Mouse (Mus musculus): ENCODE results near the gene Ttn.
"Not testable (repeated sequence)": the region's sequence is repeated elsewhere in the genome, so short reads cannot be mapped to it uniquely, and the experiment has no call there.

The Ttn gene
- long read RNA-seq, experiment 1 = 0 reads
- long read RNA-seq, experiment 2 = 0 reads

GRCm38 (mm10) chr2:76982391-76983145 is at the start of gene Ttn:
Ttn (minus strand) TSS chr2:76982547.
- intact Hi-C loops (cut with DNase I) = no loop called here

DNA sequence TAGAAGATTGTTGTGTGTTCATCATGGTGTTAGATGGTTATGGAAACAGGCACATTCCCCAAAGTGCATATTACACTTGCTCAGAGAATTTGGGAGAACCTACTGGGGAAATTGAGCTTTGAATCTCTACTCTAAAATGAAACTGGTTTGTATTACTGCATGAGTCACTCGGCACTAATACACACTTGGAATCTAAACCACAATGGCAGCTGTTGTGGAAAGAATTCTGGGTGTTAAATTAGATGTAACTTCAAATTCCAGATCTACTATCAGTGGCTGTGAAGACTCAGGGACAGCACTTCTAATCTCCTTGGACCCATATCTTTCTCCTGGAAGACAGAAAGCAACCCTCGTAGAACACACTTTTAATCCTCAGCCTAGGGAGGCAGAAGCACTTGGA is 38.3 kb upstream of the Ttn start:
- intact Hi-C loops (cut with DNase I) = no loop called here

DNA sequence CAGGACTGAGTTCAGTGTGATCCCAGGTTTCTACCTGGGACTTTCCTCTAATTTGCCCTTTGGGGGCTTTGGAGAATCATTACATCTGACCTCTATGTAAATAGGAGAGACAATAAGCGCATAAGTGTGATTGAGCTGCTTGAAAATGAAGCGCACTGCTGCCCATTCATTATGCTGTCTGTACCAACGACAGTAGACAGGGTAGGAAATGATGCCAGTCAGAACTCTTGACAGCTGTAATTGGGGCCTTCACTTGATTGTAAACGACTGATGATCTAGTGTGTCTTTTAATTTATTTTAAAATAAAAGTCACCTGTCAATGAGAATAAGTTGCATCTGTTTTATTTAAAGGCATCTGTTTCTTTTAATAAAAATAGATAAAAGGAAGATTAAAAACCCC is 35.4 kb upstream of the Ttn start:
- intact Hi-C loops (cut with DNase I) = no loop called here

- intact Hi-C loops (cut with DNase I) = not testable (repeated sequence)
These were observed 31.1 kb upstream of the Ttn start for GRCm38 (mm10) chr2:77013449-77013848.

GRCm38 (mm10) chr2:77011981-77012380 is 29.6 kb upstream of the Ttn start:
- intact Hi-C loops (cut with DNase I) = no loop called here

- intact Hi-C loops (cut with DNase I) = no loop called here
These were observed 24.7 kb upstream of the Ttn start for GRCm38 (mm10) chr2:77007015-77007414.

- intact Hi-C loops (cut with DNase I) = no loop called here
These were observed 20.8 kb upstream of the Ttn start for GRCm38 (mm10) chr2:77003148-77003547.

GRCm38 (mm10) chr2:76998351-76998750 is 16.0 kb upstream of the Ttn start:
- intact Hi-C loops (cut with DNase I) = no loop called here

DNA sequence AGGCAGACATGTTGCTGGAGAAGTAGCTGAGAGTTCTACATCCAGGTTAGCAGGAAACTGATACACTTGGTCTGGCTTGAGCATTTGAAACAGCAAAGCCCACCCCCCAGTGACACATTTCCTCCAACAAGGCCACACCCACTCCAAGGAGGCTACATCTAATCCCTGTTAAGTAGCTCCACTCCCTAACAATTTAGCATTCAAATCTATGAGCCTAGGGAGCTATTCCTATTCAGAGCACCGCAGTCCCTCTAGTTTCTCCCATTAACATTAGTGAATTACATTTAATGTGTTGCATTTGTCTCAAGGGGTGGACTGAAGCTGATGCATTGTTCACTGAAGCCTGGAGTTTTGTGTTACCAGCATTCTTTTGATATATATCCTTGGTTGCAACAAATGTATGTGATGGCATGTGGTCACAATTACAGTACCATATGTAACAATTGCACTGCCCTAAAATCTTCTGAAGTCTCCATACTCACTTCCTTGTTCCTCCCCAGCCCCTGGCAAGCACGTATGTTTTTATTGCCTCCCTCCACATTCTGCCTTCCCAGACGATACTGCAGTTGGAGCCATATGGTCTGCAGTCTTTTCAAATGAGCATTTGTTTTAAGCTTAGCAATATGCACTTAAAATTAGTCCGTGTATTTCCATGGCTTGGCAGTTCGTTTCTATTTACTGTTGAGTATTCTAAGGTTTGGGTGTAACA is 10.3 kb upstream of the Ttn start:
- intact Hi-C loops (cut with DNase I) = no loop called here

GRCm38 (mm10) chr2:76987317-76987716 is 5.0 kb upstream of the Ttn start:
- intact Hi-C loops (cut with DNase I) = no loop called here

- intact Hi-C loops (cut with DNase I) = no loop called here
These were observed 2.0 kb upstream of the Ttn start for GRCm38 (mm10) chr2:76984384-76984783.

DNA sequence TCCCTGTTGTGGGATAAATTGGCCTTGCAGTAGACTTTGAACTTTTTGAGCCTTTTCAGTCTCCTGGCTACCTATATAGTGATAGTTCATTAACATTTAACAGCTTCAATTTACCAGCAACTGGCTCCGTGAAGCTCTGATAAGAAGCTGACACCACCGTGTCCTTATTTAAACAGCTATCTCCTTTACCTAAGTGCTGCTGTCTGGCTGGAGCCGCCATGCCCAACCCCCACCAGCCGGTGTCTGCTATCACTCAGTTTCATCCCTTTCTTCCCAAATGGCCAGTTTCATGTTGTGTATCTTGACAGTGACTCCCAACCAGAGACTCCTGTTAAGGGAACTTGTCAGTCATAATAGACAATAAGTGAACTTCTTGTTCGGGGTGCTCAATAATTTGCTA is 1.3 kb upstream of the Ttn start:
- intact Hi-C loops (cut with DNase I) = no loop called here

DNA sequence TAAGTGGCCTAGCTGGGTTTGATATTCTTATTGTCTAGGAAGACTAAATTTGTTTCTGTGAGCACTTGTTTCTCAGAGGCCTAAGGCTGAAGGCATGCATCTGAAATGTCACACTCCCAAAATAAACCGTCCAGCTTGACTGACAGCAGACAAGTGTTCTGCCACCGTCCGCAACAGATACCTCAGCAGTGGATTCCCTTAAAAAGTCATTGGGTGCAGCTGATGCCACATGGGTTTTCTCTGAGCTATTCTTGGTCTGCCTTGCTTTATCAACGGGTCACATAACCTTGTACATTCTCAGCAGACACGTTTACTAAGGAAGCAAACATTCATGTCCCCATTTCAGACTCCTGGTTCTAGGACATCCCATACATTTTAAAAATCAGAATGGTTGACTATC is 630 bp downstream of the Ttn start:
- intact Hi-C loops (cut with DNase I) = no loop called here

GRCm38 (mm10) chr2:76980146-76980545 is 2.2 kb downstream of the Ttn start:
- intact Hi-C loops (cut with DNase I) = no loop called here

- intact Hi-C loops (cut with DNase I) = loop anchor here (10.0 kb wide), 2 partner anchors 107 to 227 kb away; no protein-coding TSS in a partner anchor
These were observed 4.7 kb downstream of the Ttn start for GRCm38 (mm10) chr2:76977650-76978049.

GRCm38 (mm10) chr2:76972051-76972450 is 10.3 kb downstream of the Ttn start:
- intact Hi-C loops (cut with DNase I) = loop anchor here (10.0 kb wide), 2 partner anchors 113 to 233 kb away; no protein-coding TSS in a partner anchor

DNA sequence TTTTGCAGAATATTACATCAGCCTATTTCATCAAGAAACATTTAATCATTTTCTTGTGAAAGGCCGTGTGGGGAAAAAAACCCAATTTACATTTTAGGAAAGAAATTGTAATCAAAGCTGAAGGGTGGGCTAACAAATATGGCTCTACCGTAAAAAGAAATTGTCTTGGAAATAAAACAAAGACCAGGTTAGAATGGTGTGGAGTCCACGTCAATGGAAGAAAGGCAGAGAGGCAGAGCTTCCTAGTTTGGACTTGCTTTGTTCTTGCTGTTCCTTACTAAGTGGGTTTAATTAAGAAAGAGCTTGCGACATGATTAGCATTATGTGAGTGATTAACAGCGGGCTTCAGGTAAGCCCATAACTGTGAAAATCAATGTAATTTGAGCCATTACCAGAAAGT is 11.3 kb downstream of the Ttn start:
- intact Hi-C loops (cut with DNase I) = loop anchor here (10.0 kb wide), 2 partner anchors 114 to 234 kb away; no protein-coding TSS in a partner anchor

GRCm38 (mm10) chr2:76970669-76971068 is 11.7 kb downstream of the Ttn start:
- intact Hi-C loops (cut with DNase I) = loop anchor here (10.0 kb wide), 2 partner anchors 114 to 234 kb away; no protein-coding TSS in a partner anchor

- intact Hi-C loops (cut with DNase I) = loop anchor here (10.0 kb wide), 2 partner anchors 115 to 235 kb away; no protein-coding TSS in a partner anchor
These were observed 12.1 kb downstream of the Ttn start for GRCm38 (mm10) chr2:76970204-76970603.

DNA sequence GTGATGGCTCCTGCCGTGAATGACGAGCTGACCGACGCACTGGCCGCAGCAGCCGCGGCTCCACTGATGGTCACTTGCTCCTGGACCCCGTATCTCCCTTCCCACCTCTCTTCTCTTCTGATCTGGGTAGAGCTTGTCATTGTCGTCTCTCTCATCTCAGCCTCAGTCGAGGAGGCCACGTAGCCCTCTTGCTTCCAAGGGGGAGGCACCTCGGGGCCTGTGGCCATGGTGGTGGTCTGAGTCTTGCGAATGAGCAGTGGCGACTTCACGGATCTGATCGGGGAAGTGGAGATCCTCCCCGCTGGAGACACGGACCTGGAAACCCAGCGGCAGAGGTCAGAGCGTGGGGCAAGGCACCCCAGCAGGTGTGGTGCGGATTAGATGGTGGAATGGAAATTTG is 12.7 kb downstream of the Ttn start:
- intact Hi-C loops (cut with DNase I) = loop anchor here (5.0 to 10.0 kb wide), 4 partner anchors 37 to 735 kb away; no protein-coding TSS in a partner anchor

DNA sequence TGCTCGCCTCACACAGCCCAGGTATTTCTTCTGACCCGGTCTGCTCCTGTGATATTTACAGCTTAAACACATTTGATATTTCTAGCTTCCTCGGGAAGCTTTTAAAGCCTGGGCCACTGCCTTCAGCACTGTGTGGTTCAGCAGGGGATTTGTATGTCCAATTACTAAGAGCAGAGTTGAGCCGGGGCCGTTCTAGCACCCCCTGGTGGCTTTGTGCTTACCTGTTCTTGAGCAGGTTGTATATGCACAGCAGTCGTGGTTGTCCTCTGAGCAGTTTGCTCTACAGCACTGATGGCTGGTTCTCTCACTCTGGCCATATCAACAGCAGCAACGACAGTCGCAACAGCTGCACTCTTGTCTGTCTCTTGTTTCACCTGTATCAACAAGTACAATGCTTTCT is 13.4 kb downstream of the Ttn start:
- intact Hi-C loops (cut with DNase I) = loop anchor here (1.0 to 10.0 kb wide), 3 partner anchors 37 to 736 kb away; no protein-coding TSS in a partner anchor

- intact Hi-C loops (cut with DNase I) = loop anchor here (5.0 to 10.0 kb wide), 2 partner anchors 34 to 738 kb away; no protein-coding TSS in a partner anchor
These were observed 15.8 kb downstream of the Ttn start for GRCm38 (mm10) chr2:76966582-76966981.
